Mouse (Mus musculus): ENCODE measurements around the gene Kcnc4.

Kcnc4 gene

GRCm38 (mm10) chr3:107458528-107459195 is 690 bp downstream of the Kcnc4 start:
- DNase-seq (ENCODE audit: extremely low read depth, low read depth, low spot score), result no peak

- DNase-seq (ENCODE audit: extremely low read depth, low read depth, low spot score), result no peak
Measured at GRCm38 (mm10) chr3:107458104-107458503, 1.2 kb downstream of the Kcnc4 start.

GRCm38 (mm10) chr3:107454280-107454679 is 5.1 kb downstream of the Kcnc4 start:
- DNase-seq (ENCODE audit: extremely low read depth, low read depth, low spot score), result no peak

- peak; percentile 88 for DNase-seq (ENCODE audit: extremely low read depth, low read depth, low spot score)
Measured at GRCm38 (mm10) chr3:107446822-107447221, 12.5 kb downstream of the Kcnc4 start.

GRCm38 (mm10) chr3:107443866-107444265 is 15.5 kb downstream of the Kcnc4 start:
- no peak for DNase-seq (ENCODE audit: extremely low read depth, low read depth, low spot score)

GRCm38 (mm10) chr3:107442191-107442590 is 17.2 kb downstream of the Kcnc4 start:
- no peak for DNase-seq (ENCODE audit: extremely low read depth, low read depth, low spot score)

GRCm38 (mm10) chr3:107441306-107441705 is 18.0 kb downstream of the Kcnc4 start:
- no peak for DNase-seq (ENCODE audit: extremely low read depth, low read depth, low spot score)

- DNase-seq (ENCODE audit: extremely low read depth, low read depth, low spot score), result no peak
Measured at GRCm38 (mm10) chr3:107439280-107439679, 20.1 kb downstream of the Kcnc4 start.

- no peak for DNase-seq (ENCODE audit: extremely low read depth, low read depth, low spot score)
Measured at GRCm38 (mm10) chr3:107437666-107438065, 21.7 kb downstream of the Kcnc4 start.

- DNase-seq (ENCODE audit: extremely low read depth, low read depth, low spot score), result no peak
Measured at GRCm38 (mm10) chr3:107436434-107436833, 22.9 kb downstream of the Kcnc4 start.

GRCm38 (mm10) chr3:107433614-107434013 is 25.7 kb downstream of the Kcnc4 start:
- DNase-seq (ENCODE audit: extremely low read depth, low read depth, low spot score), result no peak

GRCm38 (mm10) chr3:107431268-107431667 is 28.1 kb downstream of the Kcnc4 start:
- DNase-seq (ENCODE audit: extremely low read depth, low read depth, low spot score), result no peak

GRCm38 (mm10) chr3:107424258-107425041 is 34.9 kb downstream of the Kcnc4 start:
- DNase-seq (ENCODE audit: extremely low read depth, low read depth, low spot score), result no peak

- no peak for DNase-seq (ENCODE audit: extremely low read depth, low read depth, low spot score)
Measured at GRCm38 (mm10) chr3:107420156-107420555, 39.2 kb downstream of the Kcnc4 start.

- DNase-seq (ENCODE audit: extremely low read depth, low read depth, low spot score), result no peak
Measured at GRCm38 (mm10) chr3:107417287-107417644, 42.1 kb downstream of the Kcnc4 start.

- no peak for DNase-seq (ENCODE audit: extremely low read depth, low read depth, low spot score)
Measured at GRCm38 (mm10) chr3:107416541-107417286, 42.6 kb downstream of the Kcnc4 start.

GRCm38 (mm10) chr3:107413093-107413492 is 46.3 kb downstream of the Kcnc4 start:
- no peak for DNase-seq (ENCODE audit: extremely low read depth, low read depth, low spot score)

GRCm38 (mm10) chr3:107412509-107412908 is 46.8 kb downstream of the Kcnc4 start:
- DNase-seq (ENCODE audit: extremely low read depth, low read depth, low spot score), result no peak

- DNase-seq (ENCODE audit: extremely low read depth, low read depth, low spot score), result no peak
Measured at GRCm38 (mm10) chr3:107411669-107412068, 47.7 kb downstream of the Kcnc4 start.

- DNase-seq (ENCODE audit: extremely low read depth, low read depth, low spot score), result no peak
Measured at GRCm38 (mm10) chr3:107401401-107401800, 58.0 kb downstream of the Kcnc4 start.

- DNase-seq (ENCODE audit: extremely low read depth, low read depth, low spot score), result peak; percentile 19
Measured at GRCm38 (mm10) chr3:107399991-107400640, 59.2 kb downstream of the Kcnc4 start.

Measured in fat pad, adult 2 months (tissue).